Mouse (Mus musculus) myocyte (in vitro differentiated cells): ENCODE measurements around the gene C5ar1.
"Not testable (repeated sequence)": the region's sequence is repeated elsewhere in the genome, so short reads cannot be mapped to it uniquely, and the experiment has no call there.

Source experiments
- CEBPB ChIP-seq: IDR thresholded peaks from 2 replicates; pipeline ENCODE4 v1.6.1; 2011; ENCODE audit warnings: mild to moderate bottlenecking, moderate library complexity; ENCODE audit not compliant: poor library complexity, insufficient read depth, severe bottlenecking
- E2F4 ChIP-seq: IDR thresholded peaks from one replicate; pipeline ENCODE4 v1.6.1; 2011; ENCODE audit warnings: mild to moderate bottlenecking, control low read depth, moderate library complexity; ENCODE audit not compliant: insufficient read depth
- MAX ChIP-seq: IDR thresholded peaks from one replicate; pipeline ENCODE4 v1.6.1; 2011; ENCODE audit warnings: low read depth, mild to moderate bottlenecking, control low read depth
- MYOG ChIP-seq, 3 experiments: IDR thresholded peaks; one replicate each; pipeline ENCODE4 v1.6.1; 2011; ENCODE audit warnings: control low read depth in 2 of 3, low read depth in 2 of 3, mild to moderate bottlenecking in 2 of 3; ENCODE audit not compliant: insufficient read length in 2 of 3, control insufficient read depth in 1 of 3, insufficient read depth in 1 of 3
- POLR2A ChIP-seq: IDR thresholded peaks from one replicate; pipeline ENCODE4 v1.6.1; 2011; ENCODE audit warnings: low read depth, mild to moderate bottlenecking, control low read depth, moderate library complexity; ENCODE audit not compliant: insufficient read length
- POLR2AphosphoS2 ChIP-seq: IDR thresholded peaks from one replicate; pipeline ENCODE4 v1.6.1; 2011; ENCODE audit warnings: low read depth, control low read depth; ENCODE audit not compliant: insufficient read length
- REST ChIP-seq: IDR thresholded peaks from one replicate; pipeline ENCODE4 v1.6.1; 2011; ENCODE audit warnings: mild to moderate bottlenecking, control low read depth, moderate library complexity; ENCODE audit not compliant: insufficient read depth, insufficient read length
- SRF ChIP-seq: IDR thresholded peaks from one replicate; pipeline ENCODE4 v1.6.1; 2011; ENCODE audit warnings: low read depth; ENCODE audit not compliant: control insufficient read depth, insufficient read length
- TCF12 ChIP-seq: IDR thresholded peaks from one replicate; pipeline ENCODE4 v1.6.1; 2011; ENCODE audit warnings: mild to moderate bottlenecking, control low read depth; ENCODE audit not compliant: poor library complexity, insufficient read depth, severe bottlenecking
- TCF3 ChIP-seq: IDR thresholded peaks from one replicate; pipeline ENCODE4 v1.6.1; 2011; ENCODE audit warnings: low read depth, control low read depth; ENCODE audit not compliant: insufficient read length
- USF1 ChIP-seq: IDR thresholded peaks from one replicate; pipeline ENCODE4 v1.6.1; 2011; ENCODE audit warnings: low read depth, mild to moderate bottlenecking, control low read depth, moderate library complexity

- TF ChIP-seq MAX; SRF; USF1; POLR2AphosphoS2; POLR2A; TCF12; REST; CEBPB; TCF3; E2F4; MYOG (IDR thresholded peaks at IDR 0.05; ENCODE audit: control insufficient read depth in 1 of 3, insufficient read depth in 1 of 3, insufficient read length in 2 of 3, low read depth in 2 of 3): not testable (repeated sequence)
These were observed 3.4 kb downstream of the C5ar1 start for GRCm38 (mm10) chr7:16255963-16256362.
